Mouse (Mus musculus): ENCODE data around the gene Mrto4.

GRCm38 (mm10) chr4:139301780-139302179 is 50.6 kb downstream of the Mrto4 start:
- no peak for TF ChIP-seq EP300 (IDR thresholded peaks at IDR 0.05; ENCODE audit: low read depth)
- TF ChIP-seq CTCF (IDR thresholded peaks at IDR 0.05; ENCODE audit: low read depth), result no peak

Data from liver, embryonic 14.5 days (tissue).